Mouse (Mus musculus) MEL (cell line): ENCODE measurements around the gene Plbd2. TPM values are rescaled to one million over a fixed set of nuclear protein-coding genes. Genes with fewer than 3 reads are reported as not detected.

Experiments
- DNase-seq: peaks from one replicate; pipeline ENCODE4 v3.0.0; 2011; ENCODE audit warnings: low read depth, low spot score
- H3K27ac ChIP-seq: 2 replicates; pipeline ENCODE4 v1.5.1; 2012; ENCODE audit warnings: low read depth, mild to moderate bottlenecking, control low read depth, low read length, moderate library complexity; ENCODE audit not compliant: control insufficient read depth
- H3K27me3 ChIP-seq, 2 experiments: fragments of 150-350 bp in 1 of 2; sonication (generic) in 1 of 2; 2 replicates each; pipeline ENCODE4 v1.6.1; 2012; ENCODE audit warnings: low read length in 2 of 2, mild to moderate bottlenecking in 2 of 2, improper control_type of control experiment in 1 of 2, moderate library complexity in 1 of 2; ENCODE audit not compliant: insufficient read depth in 2 of 2, control insufficient read depth in 1 of 2
- H3K36me3 ChIP-seq, 2 experiments: 2 replicates each; pipeline ENCODE4 v1.6.1; 2012 to 2014; ENCODE audit warnings: low read length in 2 of 2, improper control_type of control experiment in 1 of 2, inconsistent platforms in 1 of 2, mild to moderate bottlenecking in 1 of 2; ENCODE audit not compliant: insufficient read depth in 2 of 2, control insufficient read depth in 1 of 2
- H3K4me1 ChIP-seq, 2 experiments: fragments of 150-350 bp in 1 of 2; sonication (generic) in 1 of 2; 2 replicates each; pipeline ENCODE4 v1.6.1; 2012; ENCODE audit warnings: low read length in 2 of 2, improper control_type of control experiment in 1 of 2, mild to moderate bottlenecking in 1 of 2; ENCODE audit not compliant: insufficient read depth in 2 of 2, control insufficient read depth in 1 of 2
- H3K4me3 ChIP-seq, 2 experiments: fragments of 150-350 bp in 1 of 2; sonication (generic) in 1 of 2; 2 replicates each; pipeline ENCODE4 v1.5.1; 2012; ENCODE audit warnings: low read depth in 2 of 2, low read length in 2 of 2, mild to moderate bottlenecking in 2 of 2, moderate library complexity in 2 of 2, control low read depth in 1 of 2, improper control_type of control experiment in 1 of 2; ENCODE audit not compliant: control insufficient read depth in 1 of 2, insufficient read depth in 1 of 2
- H3K79me2 ChIP-seq: 2 replicates; pipeline ENCODE4 v1.6.1; 2012; ENCODE audit warnings: mild to moderate bottlenecking, low read length, moderate library complexity; ENCODE audit not compliant: control insufficient read depth, poor library complexity, insufficient read depth
- H3K9ac ChIP-seq: 2 replicates; pipeline ENCODE4 v1.6.1; 2012; ENCODE audit warnings: low read depth, mild to moderate bottlenecking, control low read depth, low read length, moderate library complexity; ENCODE audit not compliant: control insufficient read depth, poor library complexity, severe bottlenecking
- H3K9me3 ChIP-seq: fragments of 150-350 bp; sonication (generic); replicated peaks from 2 replicates; pipeline ENCODE4 v1.6.1; 2012; ENCODE audit warnings: mild to moderate bottlenecking, low read length, improper control_type of control experiment, moderate library complexity; ENCODE audit not compliant: insufficient read depth
- CHD1 ChIP-seq: IDR thresholded peaks from 2 replicates; pipeline ENCODE4 v1.6.1; 2012; ENCODE audit warnings: low read depth, mild to moderate bottlenecking, inconsistent platforms, low read length, improper control_type of control experiment
- ELF1 ChIP-seq: IDR thresholded peaks from 2 replicates; pipeline ENCODE4 v1.6.1; 2014; ENCODE audit warnings: low read depth, mild to moderate bottlenecking, inconsistent platforms, low read length, improper control_type of control experiment, moderate library complexity
- ETS1 ChIP-seq: IDR thresholded peaks from 2 replicates; pipeline ENCODE4 v1.6.1; 2012; ENCODE audit warnings: low read depth, mild to moderate bottlenecking, inconsistent platforms, low read length, improper control_type of control experiment, moderate library complexity
- GABPA ChIP-seq: IDR thresholded peaks from 2 replicates; pipeline ENCODE4 v1.6.1; 2012; ENCODE audit warnings: low read depth, mild to moderate bottlenecking, inconsistent platforms, low read length, improper control_type of control experiment, moderate library complexity
- KAT2A ChIP-seq: conservative IDR thresholded peaks from 2 replicates; pipeline ENCODE4 v1.6.1; 2012; ENCODE audit warnings: low read depth, low read length, improper control_type of control experiment, inconsistent platforms
- MYB ChIP-seq: IDR thresholded peaks from 2 replicates; pipeline ENCODE4 v1.6.1; 2011; ENCODE audit warnings: mild to moderate bottlenecking, low read depth, low read length, improper control_type of control experiment
- NELFE ChIP-seq: IDR thresholded peaks from 2 replicates; pipeline ENCODE4 v1.6.1; 2011; ENCODE audit warnings: low read depth, low read length, improper control_type of control experiment
- NRF1 ChIP-seq: IDR thresholded peaks from 2 replicates; pipeline ENCODE4 v1.6.1; 2014; ENCODE audit warnings: low read depth, mild to moderate bottlenecking, inconsistent platforms, low read length, improper control_type of control experiment, moderate library complexity; ENCODE audit not compliant: poor library complexity, insufficient read depth, severe bottlenecking
- POLR2A ChIP-seq, 2 experiments: IDR thresholded peaks; 2 replicates each; pipeline ENCODE4 v1.6.1; 2011 to 2012; ENCODE audit warnings: low read length in 2 of 2, mild to moderate bottlenecking in 2 of 2, control low read depth in 1 of 2, improper control_type of control experiment in 1 of 2, low read depth in 1 of 2, moderate library complexity in 1 of 2; ENCODE audit not compliant: control insufficient read depth in 1 of 2, insufficient read depth in 1 of 2, poor library complexity in 1 of 2
- POLR2AphosphoS5 ChIP-seq: IDR thresholded peaks from 2 replicates; pipeline ENCODE4 v1.6.1; 2012; ENCODE audit warnings: low read depth, borderline replicate concordance, mild to moderate bottlenecking, inconsistent platforms, low read length, moderate library complexity, mixed read lengths
- RAD21 ChIP-seq: IDR thresholded peaks from 2 replicates; pipeline ENCODE4 v1.6.1; 2011; ENCODE audit warnings: mild to moderate bottlenecking, low read depth, low read length, improper control_type of control experiment
- RCOR1 ChIP-seq: IDR thresholded peaks from 2 replicates; pipeline ENCODE4 v1.6.1; 2012; ENCODE audit warnings: low read depth, mild to moderate bottlenecking, inconsistent platforms, low read length, improper control_type of control experiment
- SIN3A ChIP-seq: IDR thresholded peaks from 2 replicates; pipeline ENCODE4 v1.6.1; 2012; ENCODE audit warnings: low read length, improper control_type of control experiment, inconsistent platforms
- UBTF ChIP-seq: IDR thresholded peaks from 2 replicates; pipeline ENCODE4 v1.6.1; 2012; ENCODE audit warnings: low read depth, mild to moderate bottlenecking, inconsistent platforms, low read length, improper control_type of control experiment, moderate library complexity, borderline replicate concordance; ENCODE audit not compliant: insufficient read depth
- USF2 ChIP-seq, 2 experiments: IDR thresholded peaks; 2 replicates each; pipeline ENCODE4 v1.6.1; 2011 to 2012; ENCODE audit warnings: improper control_type of control experiment in 2 of 2, low read length in 2 of 2, borderline replicate concordance in 1 of 2, inconsistent platforms in 1 of 2, low read depth in 1 of 2, mild to moderate bottlenecking in 1 of 2; ENCODE audit not compliant: insufficient read depth in 1 of 2
- ZC3H11A ChIP-seq: IDR thresholded peaks from 2 replicates; pipeline ENCODE4 v1.6.1; 2012; ENCODE audit warnings: low read depth, mild to moderate bottlenecking, inconsistent platforms, low read length, improper control_type of control experiment
- ZKSCAN1 ChIP-seq: IDR thresholded peaks from 2 replicates; pipeline ENCODE4 v1.6.1; 2012; ENCODE audit warnings: low read depth, mild to moderate bottlenecking, inconsistent platforms, low read length, improper control_type of control experiment, moderate library complexity
- ZMIZ1 ChIP-seq: IDR thresholded peaks from 2 replicates; pipeline ENCODE4 v1.6.1; 2012; ENCODE audit warnings: low read depth, mild to moderate bottlenecking, inconsistent platforms, low read length, improper control_type of control experiment, moderate library complexity
- polyA plus RNA-seq, 2 experiments: library from polyadenylated mRNA; stranded (reverse) in 1 of 2; unstranded in 1 of 2; fragments of >175 nt in 1 of 2; fragments of >200 nt in 1 of 2; gene quantifications; 2 replicates each; pipeline versions ENCODE4 v1.2.1 to v1.2.4; 2012; ENCODE audit warnings: low replicate concordance in 2 of 2, low read depth in 1 of 2; ENCODE audit not compliant: insufficient read length in 2 of 2, insufficient read depth in 1 of 2, missing spikeins in 1 of 2
- total RNA-seq: library from RNA; depleted of rRNA; stranded (reverse); fragments of 300-350 nt; gene quantifications from 2 replicates; pipeline ENCODE4 v1.2.3, GENCODE M21; 2012

Gene Plbd2
- total and polyA plus RNA-seq, 3 experiments = 10.1 to 30.5 TPM; not detected in 1

GRCm38 (mm10) chr5:120514031-120514677 lies 10.7 kb upstream of the Plbd2 start:
- H3K4me3 ChIP-seq = no peak overlapping the region
- no peaks in the 10 kb centered on the region for H3K9me3 ChIP-seq
- no peaks in the 10 kb centered on the region; the same call in 1 of the 2 replicates for H3K79me2 ChIP-seq
- H3K27ac ChIP-seq = no peak overlapping the region
- H3K4me1 ChIP-seq = peaks cover 0 to 6% of the 10 kb centered on the region in 2 experiments; a peak in 1 of 4 replicates
- peaks cover 0 to 3% of the 10 kb centered on the region in 2 experiments; a peak in 1 of 4 replicates for H3K36me3 ChIP-seq
- no peak overlapping the region for H3K9ac ChIP-seq
- DNase-seq = no peak
- H3K27me3 ChIP-seq = no peaks in the 10 kb centered on the region
- TF ChIP-seq USF2 (IDR thresholded peaks at IDR 0.05; ENCODE audit: borderline replicate concordance in 1 of 2, insufficient read depth in 1 of 2, low read depth in 1 of 2, low read length in 2 of 2) (no peak), UBTF (no peak), CHD1 (no peak), RCOR1 (no peak), KAT2A (no peak), GABPA (no peak), ZMIZ1 (no peak)

DNA sequence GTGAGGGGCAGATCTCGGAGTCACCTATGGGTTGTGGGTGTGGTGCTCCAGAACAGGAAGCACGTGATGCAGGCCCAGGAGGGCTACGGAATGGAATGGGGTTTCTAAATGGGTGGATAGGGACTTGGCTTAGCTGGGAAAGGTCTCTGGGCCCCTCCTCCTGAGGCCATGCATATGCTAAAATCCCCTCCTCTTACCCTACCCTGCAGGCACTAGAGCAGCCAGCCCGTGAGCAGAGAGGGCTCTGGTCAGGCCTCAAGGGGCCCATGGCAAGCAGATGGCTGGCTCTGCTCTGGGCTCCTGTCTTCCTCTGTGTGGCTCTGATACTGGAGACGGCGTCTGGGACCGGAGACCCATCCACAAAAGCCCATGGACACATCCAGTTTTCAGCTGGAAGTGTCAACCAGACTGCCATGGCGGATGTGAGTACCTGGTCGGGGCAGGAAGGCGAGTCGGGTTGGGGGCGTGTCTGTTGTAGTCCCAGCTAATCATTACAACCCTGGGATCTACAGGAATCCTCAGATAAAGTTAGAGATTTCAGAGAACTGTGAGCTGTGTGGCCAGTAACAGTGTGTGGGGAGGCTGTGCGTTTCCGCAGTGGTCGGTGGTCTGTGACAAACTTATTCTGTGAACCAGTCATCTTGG lies 9.6 kb upstream of the Plbd2 start:
- Histone ChIP-seq H3K9me3 (no peaks in the 10 kb centered on the region), H3K27ac (no peak overlapping the region), H3K9ac (no peak overlapping the region), H3K36me3 (peaks cover 0 to 3% of the 10 kb centered on the region in 2 experiments; a peak in 1 of 4 replicates)
- TF ChIP-seq SIN3A = no peak
- no peak for TF ChIP-seq UBTF
- no peak for TF ChIP-seq ZC3H11A
- no peak for TF ChIP-seq USF2 (IDR thresholded peaks at IDR 0.05; ENCODE audit: borderline replicate concordance in 1 of 2, insufficient read depth in 1 of 2, low read depth in 1 of 2, low read length in 2 of 2)
- TF ChIP-seq ZKSCAN1 = no peak
- TF ChIP-seq ZMIZ1 = no peak
- no peak for TF ChIP-seq GABPA
- TF ChIP-seq POLR2A (IDR thresholded peaks at IDR 0.05; ENCODE audit: control insufficient read depth in 1 of 2, insufficient read depth in 1 of 2, low read depth in 1 of 2, low read length in 2 of 2, poor library complexity in 1 of 2) = no peak
- TF ChIP-seq ETS1 = no peak
- no peak for TF ChIP-seq NRF1
- TF ChIP-seq MYB = no peak
- no peak for TF ChIP-seq ELF1
- no peak for TF ChIP-seq NELFE
- TF ChIP-seq RAD21 = no peak
- TF ChIP-seq POLR2AphosphoS5 = no peak
- TF ChIP-seq, all 39 proteins: peak for 0
- Histone ChIP-seq H3K79me2 (no peaks in the 10 kb centered on the region; the same call in 1 of the 2 replicates), H3K4me3 (no peak overlapping the region), H3K4me1 (peaks cover 0 to 6% of the 10 kb centered on the region in 2 experiments; a peak in 1 of 4 replicates), H3K27me3 (no peaks in the 10 kb centered on the region)
- DNase-seq = no peak
